ENCODE assay signal across 16 mouse cellular contexts in genomic region chr7:49052871-49053618, GRCm38 (mm10).
DNase-seq lines count a peak whose midpoint lies in the region; ATAC-seq lines count a peak whose summit lies in the region.
"Had no signal": no experiment of that assay in that cellular context is flagged by ENCODE, and none has a peak within 500 bp of the region (broad histone marks: within the 10 kb centered on the region; RNA-seq: fewer than 3 reads in every experiment).

No protein-coding gene starts in this region.

- ATAC-seq in forebrain, embryonic 15.5 days (replicated peaks), result no peak; the same call in 1 of the 2 replicates
- peak; percentile 72 for ATAC-seq in embryonic facial prominence, embryonic 11.5 days (replicated peaks; ENCODE audit: insufficient number of reproducible peaks, low FRiP score, low TSS enrichment, low read depth)
- ATAC-seq in hindbrain, embryonic 14.5 days (ENCODE audit: low FRiP score), result peak; percentile 62
- ATAC-seq in neural tube, embryonic 13.5 days (ENCODE audit: low read depth), result peak; percentile 77
- no peak for ATAC-seq in activated CD4-positive, CD25-positive, alpha-beta regulatory T cell, adult 4 months

- H3K27ac ChIP-seq in forebrain, embryonic 10.5 days, result peak overlapping the region; percentile 48; the same call in 1 of the 2 replicates
- no peak overlapping the region for H3K27ac ChIP-seq in forebrain, embryonic 15.5 days (replicated peaks)
- H3K27ac ChIP-seq in embryonic facial prominence, embryonic 11.5 days (replicated peaks; ENCODE audit: low read depth, low read length), result no peak overlapping the region
- peak overlapping the region; percentile 36; the same call in 1 of the 2 replicates for H3K27ac ChIP-seq in hindbrain, embryonic 14.5 days
- no peak overlapping the region; the same call in 1 of the 2 replicates for H3K27ac ChIP-seq in neural tube, embryonic 13.5 days (replicated peaks)
- H3K27ac ChIP-seq: heart, embryonic 13.5 days had no signal

- H3K9me3 ChIP-seq in forebrain, embryonic 10.5 days, result no peaks in the 10 kb centered on the region
- H3K9me3 ChIP-seq in forebrain, embryonic 15.5 days, result no peaks in the 10 kb centered on the region
- no peaks in the 10 kb centered on the region for H3K9me3 ChIP-seq in embryonic facial prominence, embryonic 11.5 days (replicated peaks; ENCODE audit: control insufficient read depth, low read length)
- H3K9me3 ChIP-seq in hindbrain, embryonic 14.5 days (ENCODE audit: control insufficient read depth, low read length), result no peaks in the 10 kb centered on the region
- H3K9me3 ChIP-seq in neural tube, embryonic 13.5 days, result no peaks in the 10 kb centered on the region
- H3K9me3 ChIP-seq: heart, embryonic 13.5 days had no signal

- H3K9ac ChIP-seq in forebrain, embryonic 15.5 days (replicated peaks), result no peak overlapping the region
- H3K9ac ChIP-seq in embryonic facial prominence, embryonic 11.5 days (replicated peaks; ENCODE audit: low read length), result no peak overlapping the region
- 0 out of 2 replicates have a peak overlapping the region, but pooled peaks have one; percentile 3 for H3K9ac ChIP-seq in hindbrain, embryonic 14.5 days
- peak overlapping the region; percentile 27; the same call in 1 of the 2 replicates for H3K9ac ChIP-seq in neural tube, embryonic 13.5 days
- H3K9ac ChIP-seq: heart, embryonic 13.5 days; lung, embryonic 14.5 days had no signal

- H3K4me1 ChIP-seq in forebrain, embryonic 10.5 days, result peaks cover 37% of the 10 kb centered on the region
- H3K4me1 ChIP-seq in forebrain, embryonic 15.5 days, result peaks cover 7% of the 10 kb centered on the region
- no peaks in the 10 kb centered on the region for H3K4me1 ChIP-seq in embryonic facial prominence, embryonic 11.5 days (ENCODE audit: control insufficient read depth, insufficient read depth, low read length)
- peaks cover 42% of the 10 kb centered on the region for H3K4me1 ChIP-seq in hindbrain, embryonic 14.5 days (replicated peaks; ENCODE audit: control insufficient read depth, insufficient read depth, low read length)
- H3K4me1 ChIP-seq in neural tube, embryonic 13.5 days (replicated peaks), result peaks cover 83% of the 10 kb centered on the region

- H3K4me3 ChIP-seq in forebrain, embryonic 10.5 days, result no peak overlapping the region
- H3K4me3 ChIP-seq in forebrain, embryonic 15.5 days, result no peak overlapping the region
- no peak overlapping the region for H3K4me3 ChIP-seq in embryonic facial prominence, embryonic 11.5 days (ENCODE audit: low read depth, low read length)
- no peak overlapping the region for H3K4me3 ChIP-seq in hindbrain, embryonic 14.5 days (replicated peaks; ENCODE audit: low read length)
- no peak overlapping the region for H3K4me3 ChIP-seq in neural tube, embryonic 13.5 days
- H3K4me3 ChIP-seq: heart, embryonic 13.5 days; myocyte had no signal

- no peaks in the 10 kb centered on the region for H3K36me3 ChIP-seq in forebrain, embryonic 10.5 days (replicated peaks)
- H3K36me3 ChIP-seq in forebrain, embryonic 15.5 days, result no peaks in the 10 kb centered on the region
- H3K36me3 ChIP-seq in embryonic facial prominence, embryonic 11.5 days (replicated peaks; ENCODE audit: control insufficient read depth, insufficient read depth, low read depth, low read length), result no peaks in the 10 kb centered on the region
- no peaks in the 10 kb centered on the region for H3K36me3 ChIP-seq in hindbrain, embryonic 14.5 days (replicated peaks; ENCODE audit: control insufficient read depth, insufficient read depth)
- no peaks in the 10 kb centered on the region for H3K36me3 ChIP-seq in neural tube, embryonic 13.5 days
- H3K36me3 ChIP-seq: heart, embryonic 13.5 days had no signal

- peaks cover 63% of the 10 kb centered on the region for H3K27me3 ChIP-seq in forebrain, embryonic 10.5 days (ENCODE audit: poor library complexity, severe bottlenecking)
- H3K27me3 ChIP-seq in forebrain, embryonic 15.5 days, result peaks cover 3% of the 10 kb centered on the region; the same call in 1 of the 2 replicates
- H3K27me3 ChIP-seq in embryonic facial prominence, embryonic 11.5 days (ENCODE audit: control insufficient read depth, insufficient read depth, low read length), result no peaks in the 10 kb centered on the region
- no peaks in the 10 kb centered on the region for H3K27me3 ChIP-seq in hindbrain, embryonic 14.5 days (ENCODE audit: control insufficient read depth, insufficient read depth, low read length)
- no peaks in the 10 kb centered on the region for H3K27me3 ChIP-seq in neural tube, embryonic 13.5 days
- H3K27me3 ChIP-seq: heart, embryonic 13.5 days had no signal

- WGBS in forebrain, embryonic 10.5 days, result 80% methylated on average over 9 of the region's 9 CpGs
- 68% methylated on average over 9 of the region's 9 CpGs for WGBS in forebrain, embryonic 15.5 days
- 83% methylated on average over 9 of the region's 9 CpGs for WGBS in embryonic facial prominence, embryonic 11.5 days
- WGBS in hindbrain, embryonic 14.5 days, result 42% methylated on average over 9 of the region's 9 CpGs
- WGBS in neural tube, embryonic 13.5 days, result 54% methylated on average over 9 of the region's 9 CpGs

- no peak overlapping the region for H3K4me2 ChIP-seq in forebrain, embryonic 15.5 days (replicated peaks)
- H3K4me2 ChIP-seq in embryonic facial prominence, embryonic 11.5 days (ENCODE audit: low read depth, low read length), result no peak overlapping the region
- H3K4me2 ChIP-seq in hindbrain, embryonic 14.5 days (replicated peaks), result no peak overlapping the region
- H3K4me2 ChIP-seq in neural tube, embryonic 13.5 days, result no peak overlapping the region
- H3K4me2 ChIP-seq: heart, embryonic 13.5 days; lung, embryonic 14.5 days had no signal

- DNase-seq in forebrain, embryonic 10.5 days (ENCODE audit: extremely low spot score, low spot score), result no peak
- no peak for DNase-seq in embryonic facial prominence, embryonic 11.5 days (ENCODE audit: low spot score)
- no peak for DNase-seq in hindbrain, embryonic 14.5 days (ENCODE audit: low spot score)
- no peak for DNase-seq in spleen, postnatal 4 days (ENCODE audit: low spot score in 2 of 2)
- no peak for DNase-seq in ovary, postnatal 36 days (ENCODE audit: low spot score)
- DNase-seq: cerebellum, postnatal 14 days; gastrocnemius, postnatal 36 days; heart, postnatal 4 days; kidney, adult 11 months; kidney, postnatal 36 days; lung, embryonic 14.5 days had no signal

Comparison
In these comparisons a context has a peak if more than half of its experiments do, and no peak if none do; other contexts are left out.
1. H3K27ac ChIP-seq: peak in forebrain, embryonic 10.5 days (single experiment) and hindbrain, embryonic 14.5 days (single experiment); none in forebrain, embryonic 15.5 days (single experiment), embryonic facial prominence, embryonic 11.5 days (single experiment) and neural tube, embryonic 13.5 days (single experiment).
2. ATAC-seq: peak in embryonic facial prominence, embryonic 11.5 days (single experiment), hindbrain, embryonic 14.5 days (single experiment) and neural tube, embryonic 13.5 days (single experiment); none in forebrain, embryonic 15.5 days (single experiment) and activated CD4-positive, CD25-positive, alpha-beta regulatory T cell, adult 4 months (single experiment).
3. H3K9ac ChIP-seq: peak in hindbrain, embryonic 14.5 days (single experiment) and neural tube, embryonic 13.5 days (single experiment); none in forebrain, embryonic 15.5 days (single experiment) and embryonic facial prominence, embryonic 11.5 days (single experiment).